Mouse (Mus musculus): ENCODE data around the gene Tbc1d2.

The Tbc1d2 gene

GRCm38 (mm10) chr4:46650086-46650753 lies at the start of gene Tbc1d2:
Gene Tbc1d2, minus strand, starts transcription at chr4:46650209.
- DNase-seq (ENCODE audit: extremely low spot score): peak; percentile 95

- no peak for DNase-seq (ENCODE audit: extremely low spot score)
Measured at GRCm38 (mm10) chr4:46696467-46696866, 46.5 kb upstream of the Tbc1d2 start.

- DNase-seq (ENCODE audit: extremely low spot score): no peak
Measured at GRCm38 (mm10) chr4:46690565-46690964, 40.6 kb upstream of the Tbc1d2 start.

GRCm38 (mm10) chr4:46690023-46690420 lies 40.0 kb upstream of the Tbc1d2 start:
- no peak for DNase-seq (ENCODE audit: extremely low spot score)

GRCm38 (mm10) chr4:46689397-46690022 lies 39.5 kb upstream of the Tbc1d2 start:
- DNase-seq (ENCODE audit: extremely low spot score): peak; percentile 78

GRCm38 (mm10) chr4:46688213-46688832 lies 38.3 kb upstream of the Tbc1d2 start:
- DNase-seq (ENCODE audit: extremely low spot score): no peak

GRCm38 (mm10) chr4:46684160-46684559 lies 34.2 kb upstream of the Tbc1d2 start:
- no peak for DNase-seq (ENCODE audit: extremely low spot score)

- no peak for DNase-seq (ENCODE audit: extremely low spot score)
Measured at GRCm38 (mm10) chr4:46676646-46677045, 26.6 kb upstream of the Tbc1d2 start.

- no peak for DNase-seq (ENCODE audit: extremely low spot score)
Measured at GRCm38 (mm10) chr4:46675992-46676391, 26.0 kb upstream of the Tbc1d2 start.

GRCm38 (mm10) chr4:46675272-46675785 lies 25.3 kb upstream of the Tbc1d2 start:
- no peak for DNase-seq (ENCODE audit: extremely low spot score)

GRCm38 (mm10) chr4:46668620-46669019 lies 18.6 kb upstream of the Tbc1d2 start:
- no peak for DNase-seq (ENCODE audit: extremely low spot score)

- no peak for DNase-seq (ENCODE audit: extremely low spot score)
Measured at GRCm38 (mm10) chr4:46666420-46666819, 16.4 kb upstream of the Tbc1d2 start.

- DNase-seq (ENCODE audit: extremely low spot score): peak; percentile 78
Measured at GRCm38 (mm10) chr4:46665371-46665774, 15.4 kb upstream of the Tbc1d2 start.

GRCm38 (mm10) chr4:46664123-46665009 lies 14.4 kb upstream of the Tbc1d2 start:
- DNase-seq (ENCODE audit: extremely low spot score): peak; percentile 84

GRCm38 (mm10) chr4:46661433-46661832 lies 11.4 kb upstream of the Tbc1d2 start:
- DNase-seq (ENCODE audit: extremely low spot score): no peak

GRCm38 (mm10) chr4:46658946-46659345 lies 8.9 kb upstream of the Tbc1d2 start:
- no peak for DNase-seq (ENCODE audit: extremely low spot score)

GRCm38 (mm10) chr4:46657116-46657515 lies 7.1 kb upstream of the Tbc1d2 start:
- DNase-seq (ENCODE audit: extremely low spot score): peak; percentile 69

GRCm38 (mm10) chr4:46655956-46656355 lies 5.9 kb upstream of the Tbc1d2 start:
- no peak for DNase-seq (ENCODE audit: extremely low spot score)

- DNase-seq (ENCODE audit: extremely low spot score): no peak
Measured at GRCm38 (mm10) chr4:46655298-46655697, 5.3 kb upstream of the Tbc1d2 start.

- no peak for DNase-seq (ENCODE audit: extremely low spot score)
Measured at GRCm38 (mm10) chr4:46649161-46649560, 848 bp downstream of the Tbc1d2 start.

- DNase-seq (ENCODE audit: extremely low spot score): no peak
Measured at GRCm38 (mm10) chr4:46643676-46644112, 6.3 kb downstream of the Tbc1d2 start.

Data from embryo, embryonic 9.5 days (tissue).